Mouse (Mus musculus) liver, adult 2 months (tissue): Measurements from ENCODE around the gene Bbip1. TPM values are rescaled to one million over a fixed set of nuclear protein-coding genes. Genes with fewer than 3 reads are reported as not detected.

Source experiments
- DNase-seq: peaks from one replicate; pipeline ENCODE4 v3.0.0-alpha.2; 2011; ENCODE audit warnings: low read depth, low spot score; ENCODE audit errors: extremely low read depth
- H3K27ac ChIP-seq: fragments of 200-500 bp; replicated peaks from 2 replicates; pipeline ENCODE4 v1.5.1; 2012; ENCODE audit warnings: low read depth, mild to moderate bottlenecking, control low read depth, inconsistent platforms, low read length; ENCODE audit not compliant: insufficient read depth
- H3K27me3 ChIP-seq: fragments of 200-500 bp; 2 replicates; pipeline ENCODE4 v1.6.1; 2012; ENCODE audit warnings: mild to moderate bottlenecking, moderate library complexity, low read length, inconsistent platforms; ENCODE audit not compliant: control insufficient read depth, insufficient read depth
- H3K36me3 ChIP-seq: fragments of 200-500 bp; 2 replicates; pipeline ENCODE4 v1.6.1; 2012; ENCODE audit warnings: low read length, inconsistent platforms; ENCODE audit not compliant: control insufficient read depth, insufficient read depth
- H3K4me1 ChIP-seq: fragments of 200-500 bp; 2 replicates; pipeline ENCODE4 v1.6.1; 2011; ENCODE audit warnings: low read length; ENCODE audit not compliant: control insufficient read depth, insufficient read depth
- H3K4me3 ChIP-seq: fragments of 200-500 bp; 2 replicates; pipeline ENCODE4 v1.5.1; 2011; ENCODE audit warnings: low read depth, mild to moderate bottlenecking, control low read depth, low read length, moderate library complexity; ENCODE audit not compliant: insufficient read depth
- H3K79me2 ChIP-seq: fragments of 200-500 bp; 2 replicates; pipeline ENCODE4 v1.6.1; 2012; ENCODE audit warnings: inconsistent platforms, mild to moderate bottlenecking, low read length, moderate library complexity; ENCODE audit not compliant: control insufficient read depth, insufficient read depth
- H3K9ac ChIP-seq: fragments of 200-500 bp; 2 replicates; pipeline ENCODE4 v1.6.1; 2012; ENCODE audit warnings: low read depth, mild to moderate bottlenecking, control low read depth, inconsistent platforms, low read length
- CTCF ChIP-seq: fragments of 200-500 bp; IDR thresholded peaks from 2 replicates; pipeline ENCODE4 v1.5.1; 2011; ENCODE audit warnings: low read depth, low read length, control low read depth
- POLR2A ChIP-seq: fragments of 200-500 bp; IDR thresholded peaks from 2 replicates; pipeline ENCODE4 v1.6.1; 2011; ENCODE audit warnings: low read length, control low read depth; ENCODE audit not compliant: insufficient read depth; ENCODE audit errors: extremely low read depth
- WGBS: fragments of 180-500 bp; shearing (Covaris S2); methylation state at CpG from one replicate; pipeline ENCODE4 v1.1.7; 2018; 5-methylcytosine and 5-hydroxymethylcytosine counted together
- polyA plus RNA-seq: library from polyadenylated mRNA; depleted of rRNA; stranded (reverse); fragments of >200 nt; gene quantifications from 2 replicates; pipeline ENCODE4 v1.2.3, GENCODE M21; 2012
- total RNA-seq: library from RNA; depleted of rRNA; stranded (reverse); fragments of >200 nt; gene quantifications from 2 replicates; pipeline ENCODE4 v1.2.3, GENCODE M21; 2014

Gene Bbip1
- total and polyA plus RNA-seq, 2 experiments: 3.0 to 19.7 TPM

DNA sequence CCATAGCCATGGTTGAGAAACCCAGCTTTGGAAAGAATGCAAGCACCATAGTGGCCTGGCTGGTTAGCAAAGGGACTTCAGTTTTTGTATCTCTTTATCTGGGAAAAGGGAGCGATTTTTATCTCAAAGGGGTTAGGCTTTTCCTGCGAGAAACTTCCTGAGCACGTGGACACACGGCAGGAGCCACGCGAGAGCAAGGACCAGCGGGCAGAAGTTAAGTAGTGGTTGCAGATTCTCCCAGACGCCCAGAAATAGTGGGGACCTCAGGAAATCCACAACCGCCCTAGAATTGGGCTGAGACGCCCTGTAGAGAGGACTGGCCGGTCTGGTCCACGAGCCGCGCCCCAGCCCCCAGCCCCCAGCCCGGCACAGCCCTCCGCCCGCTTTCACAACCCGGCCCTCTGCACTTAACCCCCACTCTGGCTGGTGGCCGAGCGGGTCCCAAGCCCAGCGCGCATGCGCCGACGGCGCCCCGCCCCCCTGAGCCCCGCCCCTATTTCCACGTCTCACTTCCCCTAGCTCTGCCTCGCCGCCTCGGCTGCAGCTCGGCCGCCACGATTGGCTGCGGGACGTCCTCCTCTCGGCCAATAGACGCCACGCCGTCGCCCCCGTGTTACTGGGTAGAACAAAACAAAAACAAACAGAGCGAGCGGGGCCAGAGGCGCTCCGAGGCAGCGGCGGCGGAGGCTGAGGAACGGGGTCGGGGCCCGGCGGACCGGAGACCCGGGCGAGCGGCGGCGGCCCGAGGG is 41.5 kb downstream of the Bbip1 start:
- 2% methylated on average over 60 of the region's 61 CpGs for WGBS
- peaks cover 18% of the 10 kb centered on the region for H3K79me2 ChIP-seq
- H3K36me3 ChIP-seq: peaks cover 3% of the 10 kb centered on the region; the same call in 1 of the 2 replicates
- DNase-seq: peak; percentile 86
- peak overlapping the region; percentile 99 for H3K4me3 ChIP-seq
- no peaks in the 10 kb centered on the region for H3K27me3 ChIP-seq
- H3K27ac ChIP-seq: peak overlapping the region; percentile 98
- TF ChIP-seq CTCF (no peak), POLR2A (peak; percentile 97)
- peak overlapping the region; percentile 100 for H3K9ac ChIP-seq
- peaks cover 17% of the 10 kb centered on the region for H3K4me1 ChIP-seq

DNA sequence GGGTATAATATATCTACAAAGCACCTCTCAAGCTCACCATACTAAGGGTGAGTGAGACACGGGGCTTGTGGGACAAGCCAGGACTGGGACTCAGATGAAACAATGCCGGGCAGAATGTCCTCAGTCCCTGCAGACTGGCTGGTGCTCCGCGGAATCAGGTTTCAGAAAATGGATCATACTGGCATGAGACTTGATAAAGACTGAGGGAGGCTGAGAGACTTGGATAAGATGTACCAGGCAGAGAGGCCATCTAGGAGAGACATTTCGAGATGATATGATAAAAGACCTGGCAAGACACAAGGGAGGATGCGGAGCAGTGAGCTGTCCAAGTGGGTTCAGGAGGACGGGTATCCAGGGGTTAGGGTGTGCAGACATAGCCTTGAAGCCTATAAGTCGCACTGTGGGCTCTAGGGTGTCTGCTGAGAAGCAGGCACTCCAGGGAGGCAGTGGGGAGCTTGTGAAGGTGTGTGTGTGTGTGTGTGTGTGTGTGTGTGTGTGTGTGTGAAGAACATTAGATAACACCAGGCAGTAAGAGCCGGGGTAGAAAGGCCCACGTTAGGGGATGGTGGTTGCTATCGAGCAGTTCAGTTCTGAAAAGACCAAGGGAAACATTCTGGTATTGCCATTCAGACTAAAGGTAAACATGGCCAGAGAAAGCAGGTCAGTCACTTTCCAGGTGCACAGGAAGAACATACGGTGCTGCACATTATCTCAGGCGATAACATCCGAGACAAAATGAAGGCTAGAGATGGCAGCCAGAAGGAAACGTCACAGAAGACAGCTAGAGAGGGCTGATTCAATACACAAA is 42.3 kb downstream of the Bbip1 start:
- no peak for DNase-seq
- no peaks in the 10 kb centered on the region for H3K36me3 ChIP-seq
- 43% methylated on average over 15 of the region's 15 CpGs for whole genome bisulfite sequencing
- no peaks in the 10 kb centered on the region for H3K27me3 ChIP-seq
- H3K4me3 ChIP-seq: peak overlapping the region; percentile 60
- H3K4me1 ChIP-seq: peaks cover 18% of the 10 kb centered on the region
- TF ChIP-seq CTCF: no peak
- no peak for TF ChIP-seq POLR2A
- H3K79me2 ChIP-seq: peaks cover 15% of the 10 kb centered on the region
- peak overlapping the region; percentile 80 for H3K9ac ChIP-seq
- H3K27ac ChIP-seq: peak overlapping the region; percentile 98

DNA sequence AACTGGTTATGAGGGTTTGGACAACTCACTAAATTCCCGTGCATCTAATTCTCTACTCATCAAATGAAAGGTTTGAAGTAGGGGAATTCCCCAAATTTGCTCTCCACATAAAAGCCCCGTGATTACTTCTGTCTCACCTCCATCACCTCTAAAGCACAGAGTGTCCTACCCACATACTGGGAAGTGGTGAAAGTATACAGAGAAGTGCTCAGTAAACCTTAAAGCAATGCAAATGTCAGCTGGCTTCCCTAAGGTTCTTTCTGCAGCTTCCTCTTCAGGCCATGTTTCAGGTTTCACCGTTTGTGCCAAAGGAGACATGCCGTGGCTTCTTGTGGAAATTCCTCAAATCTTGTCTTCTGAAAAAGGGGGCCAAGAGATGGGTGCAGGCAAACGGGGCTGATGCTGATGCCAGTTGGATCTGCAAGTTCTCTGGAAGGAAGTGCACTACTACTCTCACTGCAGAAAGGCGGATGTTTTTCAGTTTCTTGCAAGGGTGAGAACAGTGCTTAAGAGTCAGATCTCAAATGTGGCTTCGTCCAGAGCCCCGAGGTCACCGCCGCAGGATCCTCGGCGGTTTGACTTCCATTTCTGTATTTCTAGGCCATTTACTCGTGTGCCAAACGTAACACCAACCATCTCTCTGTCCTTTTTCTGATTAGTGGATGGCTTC is 44.4 kb downstream of the Bbip1 start:
- H3K27ac ChIP-seq: no peak overlapping the region
- H3K4me3 ChIP-seq: no peak overlapping the region
- H3K79me2 ChIP-seq: peaks cover 10% of the 10 kb centered on the region
- 86% methylated on average over 14 of the region's 14 CpGs for WGBS
- H3K36me3 ChIP-seq: no peaks in the 10 kb centered on the region
- H3K27me3 ChIP-seq: no peaks in the 10 kb centered on the region
- TF ChIP-seq POLR2A: no peak
- no peak for TF ChIP-seq CTCF
- peaks cover 17% of the 10 kb centered on the region for H3K4me1 ChIP-seq
- H3K9ac ChIP-seq: no peak overlapping the region
- no peak for DNase-seq

DNA sequence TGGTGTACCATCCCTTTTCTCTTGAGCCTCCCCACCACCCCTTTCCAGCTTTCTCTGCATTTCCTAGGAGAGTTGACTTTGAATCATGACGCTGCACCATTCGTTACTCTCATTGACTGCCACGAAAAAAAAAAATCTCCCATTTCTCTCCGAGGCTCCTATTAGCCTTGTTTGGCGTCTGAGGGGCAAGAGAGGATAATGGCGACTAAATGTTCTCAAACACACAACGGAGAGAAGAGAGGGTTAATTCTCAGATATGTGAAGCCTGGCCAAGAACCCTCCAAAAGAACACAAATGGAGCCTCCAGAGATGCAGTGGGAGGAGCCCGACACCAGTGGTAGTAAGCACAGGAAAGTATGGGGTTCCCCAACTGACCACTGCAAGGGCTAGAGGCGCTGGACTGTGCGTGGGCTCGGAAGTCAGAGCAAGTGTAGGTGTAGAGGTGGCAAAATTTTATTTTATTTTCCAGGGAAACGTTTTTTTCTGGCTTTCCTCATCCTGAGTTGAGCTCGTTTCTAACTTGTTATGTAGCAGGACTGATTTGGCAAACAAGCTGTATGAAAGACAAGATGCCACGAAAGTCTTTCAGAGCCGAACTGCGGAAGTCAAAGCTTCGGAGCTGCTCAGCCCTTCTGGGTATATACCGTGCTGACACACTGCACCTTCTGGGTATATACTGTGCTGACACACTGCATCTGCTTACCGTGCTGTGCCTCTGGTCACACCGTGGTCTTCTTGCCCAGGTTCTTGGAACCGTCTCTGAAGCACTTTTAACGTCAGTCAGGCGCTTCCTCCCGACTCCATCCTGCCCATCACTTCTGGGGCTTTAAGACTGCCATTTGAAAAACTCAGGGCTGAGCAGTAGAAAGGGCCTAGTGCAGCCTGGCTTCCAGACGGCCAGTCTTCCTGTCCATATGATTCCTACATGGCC is 45.2 kb downstream of the Bbip1 start:
- TF ChIP-seq CTCF (no peak), POLR2A (no peak)
- Histone ChIP-seq H3K27me3 (no peaks in the 10 kb centered on the region), H3K4me1 (peaks cover 22% of the 10 kb centered on the region), H3K36me3 (no peaks in the 10 kb centered on the region), H3K27ac (no peak overlapping the region), H3K9ac (no peak overlapping the region), H3K79me2 (peaks cover 10% of the 10 kb centered on the region), H3K4me3 (no peak overlapping the region)
- no peak for DNase-seq
- WGBS: 92% methylated on average over 25 of the region's 25 CpGs

DNA sequence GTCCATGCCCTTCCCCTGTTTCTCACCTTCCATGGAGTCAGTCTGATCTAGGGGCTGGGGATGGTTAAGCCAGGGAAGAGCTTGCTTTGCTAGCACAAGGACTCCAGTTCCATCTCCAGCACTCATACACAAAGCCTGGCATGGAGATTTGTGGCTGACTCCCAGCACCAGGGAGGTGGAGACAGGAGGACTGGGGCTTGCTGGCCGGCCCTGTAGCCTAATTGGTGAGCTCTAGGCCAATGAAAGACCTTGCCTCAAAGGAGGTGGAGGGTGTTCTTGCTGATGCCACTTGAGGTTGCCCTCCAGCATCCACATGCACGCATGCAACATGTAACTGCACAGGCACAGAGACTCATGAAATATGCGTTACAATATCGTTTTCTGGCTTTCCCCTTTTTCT is 45.9 kb downstream of the Bbip1 start:
- Histone ChIP-seq H3K36me3 (no peaks in the 10 kb centered on the region), H3K27ac (0 out of 2 replicates have a peak overlapping the region, but pooled peaks have one; percentile 0), H3K4me3 (no peak overlapping the region), H3K79me2 (peaks cover 3% of the 10 kb centered on the region), H3K4me1 (peaks cover 27% of the 10 kb centered on the region), H3K9ac (no peak overlapping the region), H3K27me3 (no peaks in the 10 kb centered on the region)
- no peak for TF ChIP-seq CTCF
- no peak for TF ChIP-seq POLR2A
- 81% methylated on average over 4 of the region's 4 CpGs for WGBS
- DNase-seq: peak; percentile 74
